Mouse (Mus musculus): Measurements from ENCODE around the gene Gpr37l1.

- no peak for TF ChIP-seq CTCF (conservative IDR thresholded peaks at IDR 0.05; ENCODE audit: insufficient read depth, insufficient read length, low read depth, low read length)
- TF ChIP-seq POLR2A (IDR thresholded peaks at IDR 0.05; ENCODE audit: low read depth, low read length), result no peak
Measured at GRCm38 (mm10) chr1:135189186-135189585, 21.7 kb upstream of the Gpr37l1 start.
